Mouse (Mus musculus): ENCODE measurements around the gene Slc16a5. TPM values are rescaled to one million over a fixed set of nuclear protein-coding genes. Genes with fewer than 3 reads are reported as not detected.
"Not testable (repeated sequence)": the region's sequence is repeated elsewhere in the genome, so short reads cannot be mapped to it uniquely, and the experiment has no call there.

Slc16a5 gene
- polyA plus RNA-seq, 1 experiment: 0.83 TPM

- no peak for DNase-seq (ENCODE audit: low spot score)
Observed at GRCm38 (mm10) chr11:115447321-115447885, 14.9 kb upstream of the Slc16a5 start.

- no peak for DNase-seq (ENCODE audit: low spot score)
Observed at GRCm38 (mm10) chr11:115448075-115448474, 14.2 kb upstream of the Slc16a5 start.

GRCm38 (mm10) chr11:115448998-115449397, 13.3 kb upstream of the Slc16a5 start:
- DNase-seq (ENCODE audit: low spot score): no peak

- no peak for DNase-seq (ENCODE audit: low spot score)
Observed at GRCm38 (mm10) chr11:115450176-115450575, 12.1 kb upstream of the Slc16a5 start.

GRCm38 (mm10) chr11:115451781-115452241, 10.5 kb upstream of the Slc16a5 start:
- DNase-seq (ENCODE audit: low spot score): no peak

GRCm38 (mm10) chr11:115452281-115452860, 9.9 kb upstream of the Slc16a5 start:
- DNase-seq (ENCODE audit: low spot score): no peak

- no peak for DNase-seq (ENCODE audit: low spot score)
Observed at GRCm38 (mm10) chr11:115453306-115453705, 9.0 kb upstream of the Slc16a5 start.

- DNase-seq (ENCODE audit: low spot score): not testable (repeated sequence)
Observed at GRCm38 (mm10) chr11:115454822-115455221, 7.5 kb upstream of the Slc16a5 start.

- no peak for DNase-seq (ENCODE audit: low spot score)
Observed at GRCm38 (mm10) chr11:115455619-115456018, 6.7 kb upstream of the Slc16a5 start.

GRCm38 (mm10) chr11:115456182-115456581, 6.1 kb upstream of the Slc16a5 start:
- no peak for DNase-seq (ENCODE audit: low spot score)

- DNase-seq (ENCODE audit: low spot score): no peak
Observed at GRCm38 (mm10) chr11:115457405-115457804, 4.9 kb upstream of the Slc16a5 start.

- no peak for DNase-seq (ENCODE audit: low spot score)
Observed at GRCm38 (mm10) chr11:115460976-115461375, 1.3 kb upstream of the Slc16a5 start.

GRCm38 (mm10) chr11:115461846-115462242, 430 bp upstream of the Slc16a5 start:
- DNase-seq (ENCODE audit: low spot score): no peak

GRCm38 (mm10) chr11:115463397-115463796, 1.1 kb downstream of the Slc16a5 start:
- no peak for DNase-seq (ENCODE audit: low spot score)

- DNase-seq (ENCODE audit: low spot score): no peak
Observed at GRCm38 (mm10) chr11:115464851-115465250, 2.6 kb downstream of the Slc16a5 start.

GRCm38 (mm10) chr11:115467217-115467618, 4.9 kb downstream of the Slc16a5 start:
- DNase-seq (ENCODE audit: low spot score): no peak

- no peak for DNase-seq (ENCODE audit: low spot score)
Observed at GRCm38 (mm10) chr11:115472183-115472582, 9.9 kb downstream of the Slc16a5 start.

GRCm38 (mm10) chr11:115473626-115474275, 11.5 kb downstream of the Slc16a5 start:
- peak; percentile 86 for DNase-seq (ENCODE audit: low spot score)

- DNase-seq (ENCODE audit: low spot score): peak; percentile 76
Observed at GRCm38 (mm10) chr11:115475025-115475757, 12.9 kb downstream of the Slc16a5 start, which contains the start of gene Armc7. Gene Armc7 (plus strand): TSS chr11:115475667.

- no peak for DNase-seq (ENCODE audit: low spot score)
Observed at GRCm38 (mm10) chr11:115475758-115476237, 13.5 kb downstream of the Slc16a5 start.

GRCm38 (mm10) chr11:115476630-115477029, 14.4 kb downstream of the Slc16a5 start:
- not testable (repeated sequence) for DNase-seq (ENCODE audit: low spot score)

- not testable (repeated sequence) for DNase-seq (ENCODE audit: low spot score)
Observed at GRCm38 (mm10) chr11:115477388-115477787, 15.1 kb downstream of the Slc16a5 start.

Measured in urinary bladder, adult 2 months (tissue).